Mouse (Mus musculus): ENCODE measurements around the gene Adm2.

The Adm2 gene

DNA sequence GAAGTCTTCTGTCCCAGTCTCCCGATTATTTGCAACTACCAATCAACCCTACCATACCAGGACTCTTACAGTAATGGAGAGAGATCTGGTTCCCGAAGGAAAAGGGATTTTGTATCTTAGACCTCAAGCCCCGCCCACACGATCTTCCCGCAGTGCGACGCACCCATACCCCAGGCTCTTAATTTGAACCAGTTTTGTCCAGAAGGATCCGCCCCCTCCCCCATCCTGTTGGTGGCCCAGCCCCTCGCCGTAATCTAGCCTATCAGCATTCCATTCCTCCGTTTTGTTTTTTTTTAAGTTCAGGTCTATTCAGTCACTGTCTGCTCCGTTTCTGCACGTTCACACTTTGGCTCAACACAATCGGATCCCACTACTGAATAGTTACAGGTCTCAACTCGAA is 33.9 kb downstream of the Adm2 start:
- DNase-seq (ENCODE audit: low read depth): peak; percentile 98

- no peak for DNase-seq (ENCODE audit: low read depth)
These were observed 36.3 kb downstream of the Adm2 start for GRCm38 (mm10) chr15:89358784-89359183.

DNA sequence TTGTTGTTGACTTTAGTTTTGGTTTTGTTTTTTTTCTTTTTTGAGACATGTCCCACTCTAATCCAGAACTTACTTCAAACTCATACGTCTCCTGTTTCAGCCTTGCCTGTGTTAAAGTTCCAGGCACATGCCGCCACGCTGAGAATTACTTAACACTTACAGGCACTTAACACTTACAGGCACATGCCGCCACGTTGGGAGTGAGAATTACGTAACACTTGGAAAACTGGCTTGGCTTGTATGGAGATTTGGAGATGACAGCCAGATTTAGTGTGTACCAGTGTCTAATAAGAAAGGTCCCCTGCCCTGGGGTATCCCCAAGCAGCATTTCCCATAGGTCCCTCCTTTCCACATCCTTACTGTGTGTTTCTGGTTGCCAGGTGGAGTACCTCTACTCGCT is 40.5 kb downstream of the Adm2 start:
- DNase-seq (ENCODE audit: low read depth): no peak

- DNase-seq (ENCODE audit: low read depth): no peak
These were observed 42.6 kb downstream of the Adm2 start for GRCm38 (mm10) chr15:89365141-89365551.

DNA sequence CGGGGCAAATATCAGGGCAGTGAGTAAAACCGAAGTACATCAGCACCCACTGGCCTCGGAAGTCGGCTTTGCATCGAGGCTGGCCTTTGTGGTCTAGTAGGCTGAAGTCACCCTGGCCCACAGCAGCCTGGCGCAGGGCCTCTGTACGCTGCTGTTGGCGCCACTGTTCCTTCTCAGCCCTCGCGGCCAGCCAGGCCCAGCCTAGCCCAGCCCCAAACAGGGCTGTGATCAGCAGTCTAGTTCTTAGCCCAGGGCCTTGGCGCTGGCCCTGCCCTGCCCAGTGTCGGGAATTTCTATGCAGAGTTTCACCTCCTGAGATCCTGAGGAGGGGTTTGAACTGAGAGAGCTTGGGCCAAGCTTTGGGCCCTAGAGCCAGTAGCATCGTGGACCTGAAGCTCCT is 49.5 kb downstream of the Adm2 start:
- no peak for DNase-seq (ENCODE audit: low read depth)

DNA sequence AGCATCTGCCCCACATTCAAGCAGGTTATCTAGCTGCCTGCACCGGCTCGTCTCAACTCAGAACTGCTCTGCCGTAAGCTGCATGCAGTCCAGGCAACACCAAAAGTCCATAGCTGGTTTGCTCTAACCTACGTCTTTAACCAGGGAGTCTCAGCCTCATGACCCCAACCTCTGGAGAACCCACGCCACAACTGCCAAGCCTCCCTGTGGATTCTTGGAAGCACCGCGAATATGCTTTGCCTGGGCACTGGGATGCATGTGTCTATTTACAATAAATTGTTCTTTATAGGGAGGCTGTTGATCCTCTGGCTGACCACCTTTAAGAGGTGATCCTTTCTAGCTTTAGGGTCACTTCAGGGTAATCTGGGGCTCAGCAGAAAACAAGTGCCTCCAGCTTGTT is 50.0 kb downstream of the Adm2 start:
- DNase-seq (ENCODE audit: low read depth): no peak

DNA sequence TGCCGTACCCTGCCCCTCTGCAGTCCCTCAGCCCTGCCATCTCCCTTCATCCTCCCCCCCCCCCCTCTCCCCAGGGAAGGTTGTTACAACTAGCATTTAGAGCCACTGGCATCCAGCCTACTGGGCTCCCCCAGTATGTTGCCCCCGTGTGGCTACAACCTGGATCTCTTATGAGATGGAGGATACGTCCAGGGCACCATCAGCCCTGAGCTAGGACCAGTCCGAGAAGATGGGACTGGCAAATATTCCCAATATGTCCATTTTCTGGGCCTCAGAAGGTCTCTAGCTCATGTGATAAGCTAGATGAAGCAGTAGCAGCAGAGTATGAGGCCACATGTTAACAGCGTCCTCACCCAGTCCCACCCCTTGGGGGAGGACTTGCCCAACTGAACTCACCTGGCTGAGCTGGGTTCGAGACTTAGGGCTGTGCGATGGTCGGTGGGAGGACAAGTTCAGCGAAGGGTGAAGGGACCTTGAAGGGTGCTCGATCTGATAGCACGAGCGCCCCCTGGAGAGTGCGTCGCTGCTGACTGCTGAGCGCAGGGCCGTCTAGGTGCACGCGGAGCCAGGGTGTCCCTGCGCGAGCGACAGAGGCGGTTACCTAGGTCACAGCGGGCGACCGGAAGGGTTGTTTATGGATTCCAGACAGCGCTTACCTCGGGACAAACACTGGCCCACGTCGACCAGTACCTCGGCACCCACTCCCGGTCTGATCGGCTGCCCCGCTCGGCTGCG is 50.7 kb downstream of the Adm2 start:
- peak; percentile 89 for DNase-seq (ENCODE audit: low read depth)

- DNase-seq (ENCODE audit: low read depth): peak; percentile 96
These were observed 51.3 kb downstream of the Adm2 start, which contains the start of gene Sco2 for GRCm38 (mm10) chr15:89373762-89374248. TSS of gene Sco2 (minus strand) at chr15:89373846.
